Mouse (Mus musculus): ENCODE measurements around the gene Recql5. TPM values are rescaled to one million over a fixed set of nuclear protein-coding genes. Genes with fewer than 3 reads are reported as not detected.

Gene Recql5
- total RNA-seq (2014; rRNA removed), result 11.4 and 14.3 TPM in 2 replicates
- 7.9 and 9.9 TPM in 2 replicates for polyA plus RNA-seq (2015; fragmentation: Nextera tagmentation; extraction: Ambion mirVana)

DNA sequence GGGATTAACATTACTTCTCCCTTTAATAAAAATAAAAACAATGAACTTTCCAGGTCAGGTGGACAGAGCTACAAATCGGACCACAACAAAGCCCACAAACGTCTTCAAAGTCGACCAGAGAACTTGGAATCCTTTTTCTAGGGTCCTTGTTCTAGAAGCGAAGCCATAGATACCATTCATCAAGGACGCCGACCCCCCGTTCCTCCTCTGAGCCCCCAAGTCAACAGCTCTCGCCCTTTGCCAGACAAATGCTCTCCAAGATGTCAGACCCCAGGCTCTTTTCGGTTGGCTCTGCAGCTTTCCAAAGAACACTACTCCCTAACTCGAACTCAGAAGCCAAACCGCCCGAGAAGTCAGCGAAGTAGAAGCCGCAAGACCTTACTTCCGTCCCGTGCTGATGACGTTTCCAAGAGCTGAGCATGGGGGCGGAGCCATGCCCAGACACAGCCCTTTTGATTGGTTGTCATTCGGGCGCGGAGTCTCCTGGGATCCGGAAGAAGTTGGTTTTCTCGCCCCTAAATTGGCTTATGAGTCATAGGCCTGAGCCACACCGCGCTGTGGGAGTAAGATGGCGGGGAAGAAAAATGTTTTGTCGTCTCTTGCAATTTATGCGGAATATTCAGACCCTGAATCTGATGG is at the start of gene Recql5, which contains the start of gene Sap30bp:
TSS of gene Recql5 (minus strand) at position 370 of the 639 bp plus-strand sequence.
TSS of gene Sap30bp (plus strand) at position 175 of the 639 bp plus-strand sequence.
- Histone ChIP-seq H3K4me2 (ENCODE audit: low read depth, low read length) (peak within 1 kb of the TSS; percentile 86), H3K27ac (peak within 1 kb of the TSS; percentile 65; the same call in 1 of the 2 replicates), H3K36me3 (ENCODE audit: insufficient read depth, low read length) (peaks cover 12% of the 10 kb centered on the region; the same call in 1 of the 2 replicates), H3K4me3 (ENCODE audit: low read length) (peak within 1 kb of the TSS; percentile 87), H3K9ac (replicated peaks; ENCODE audit: low read length) (peak within 1 kb of the TSS; percentile 80), H3K9me3 (ENCODE audit: low read length) (no peaks in the 10 kb centered on the region), H3K4me1 (ENCODE audit: insufficient read depth, low read length) (peaks cover 18% of the 10 kb centered on the region), H3K27me3 (ENCODE audit: insufficient read depth, low read length) (no peaks in the 10 kb centered on the region)
- WGBS, result under 1% methylated on average over 28 of the region's 28 CpGs
- no peak for TF ChIP-seq CTCF (IDR thresholded peaks at IDR 0.05; ENCODE audit: low read depth)
- DNase-seq (ENCODE audit: low spot score) (peak; percentile 100), ATAC-seq (peak; percentile 100)

DNA sequence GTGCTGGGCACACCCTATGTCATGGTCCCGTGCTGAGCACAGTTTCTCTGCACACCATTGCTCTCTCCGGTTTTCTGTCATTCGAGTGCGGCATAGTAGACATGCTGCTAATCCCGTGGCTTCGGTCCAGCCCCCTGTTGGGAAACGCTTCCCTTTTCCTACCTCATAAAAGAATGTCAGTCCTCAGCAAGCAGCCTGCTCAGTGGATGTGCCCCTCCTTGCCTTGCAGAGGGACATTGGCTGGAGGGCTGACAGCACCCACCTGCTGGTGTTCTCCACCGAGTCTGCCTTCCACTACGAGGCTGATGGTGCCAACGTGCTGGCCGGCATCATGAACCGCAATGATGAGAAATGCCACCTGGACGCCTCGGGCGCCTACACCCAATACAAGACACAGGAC is 49.2 kb upstream of the Recql5 start:
- H3K27me3 ChIP-seq (ENCODE audit: insufficient read depth, low read length), result no peaks in the 10 kb centered on the region
- 76% methylated on average over 15 of the region's 15 CpGs for WGBS
- H3K27ac ChIP-seq, result no peak overlapping the region
- TF ChIP-seq CTCF (IDR thresholded peaks at IDR 0.05; ENCODE audit: low read depth), result no peak
- H3K9me3 ChIP-seq (ENCODE audit: low read length), result no peaks in the 10 kb centered on the region
- DNase-seq (ENCODE audit: low spot score) (no peak), ATAC-seq (no peak)
- no peaks in the 10 kb centered on the region for H3K36me3 ChIP-seq (ENCODE audit: insufficient read depth, low read length)
- no peak overlapping the region for H3K4me2 ChIP-seq (ENCODE audit: low read depth, low read length)
- no peak overlapping the region for H3K9ac ChIP-seq (replicated peaks; ENCODE audit: low read length)
- no peaks in the 10 kb centered on the region for H3K4me1 ChIP-seq (ENCODE audit: insufficient read depth, low read length)
- no peak overlapping the region for H3K4me3 ChIP-seq (ENCODE audit: low read length)

DNA sequence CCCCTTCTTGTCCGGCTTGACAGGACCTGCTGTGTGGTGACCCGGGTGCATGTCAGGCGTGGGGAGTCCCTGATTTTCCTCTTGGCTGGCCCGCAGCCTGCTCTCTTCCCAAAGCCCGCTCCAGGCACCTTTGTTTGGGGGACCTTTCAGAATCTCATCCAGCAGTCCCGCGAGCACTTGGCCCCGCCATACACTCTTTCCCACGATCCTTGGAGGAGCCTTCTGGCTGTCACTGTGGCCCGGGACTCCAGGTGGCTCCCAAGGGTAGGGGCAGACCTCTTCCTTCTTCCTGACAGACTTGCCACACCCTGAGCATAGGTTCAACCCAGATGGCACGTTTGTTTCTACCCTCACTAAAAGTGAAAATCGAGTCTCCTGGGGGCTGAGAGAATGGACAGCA is 42.3 kb upstream of the Recql5 start:
- H3K4me3 ChIP-seq (ENCODE audit: low read length), result peak overlapping the region; percentile 37

DNA sequence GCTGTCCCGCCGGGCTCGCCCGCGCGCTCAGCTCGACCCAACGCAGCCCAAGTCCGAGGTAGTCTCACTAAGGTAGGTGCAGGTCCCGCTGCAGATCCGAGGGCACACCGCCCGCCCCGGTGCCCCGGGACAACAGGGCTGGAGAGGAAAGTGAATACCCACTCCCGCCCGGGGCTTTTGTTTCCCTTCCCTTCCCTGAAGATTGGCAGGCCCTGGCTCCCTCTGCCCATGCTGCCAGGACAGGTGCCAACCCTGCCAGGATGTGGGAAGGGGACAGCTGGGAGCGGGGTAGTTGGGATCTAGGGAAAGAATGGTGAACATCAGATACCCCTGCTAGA is 41.8 kb upstream of the Recql5 start:
- ATAC-seq, result peak; percentile 55; the same call in 1 of the 2 replicates
- 0 out of 2 replicates have a peak overlapping the region, but pooled peaks have one; percentile 3 for H3K27ac ChIP-seq
- DNase-seq (ENCODE audit: low spot score), result peak; percentile 32

More for the DNA sequence above, 42.3 kb upstream of the Recql5 start:
- Histone ChIP-seq H3K36me3 (ENCODE audit: insufficient read depth, low read length) (no peaks in the 10 kb centered on the region), H3K4me2 (ENCODE audit: low read depth, low read length) (peak overlapping the region; percentile 61), H3K27me3 (ENCODE audit: insufficient read depth, low read length) (peaks cover 7% of the 10 kb centered on the region; the same call in 1 of the 2 replicates), H3K9me3 (ENCODE audit: low read length) (no peaks in the 10 kb centered on the region), H3K9ac (replicated peaks; ENCODE audit: low read length) (no peak overlapping the region), H3K27ac (0 out of 2 replicates have a peak overlapping the region, but pooled peaks have one; percentile 1), H3K4me1 (ENCODE audit: insufficient read depth, low read length) (0 out of 2 replicates have a peak, but pooled peaks cover 3% of the 10 kb centered on the region)
- no peak for TF ChIP-seq CTCF (IDR thresholded peaks at IDR 0.05; ENCODE audit: low read depth)
- DNase-seq (ENCODE audit: low spot score) (no peak), ATAC-seq (no peak)
- 22% methylated on average over 12 of the region's 12 CpGs for WGBS

DNA sequence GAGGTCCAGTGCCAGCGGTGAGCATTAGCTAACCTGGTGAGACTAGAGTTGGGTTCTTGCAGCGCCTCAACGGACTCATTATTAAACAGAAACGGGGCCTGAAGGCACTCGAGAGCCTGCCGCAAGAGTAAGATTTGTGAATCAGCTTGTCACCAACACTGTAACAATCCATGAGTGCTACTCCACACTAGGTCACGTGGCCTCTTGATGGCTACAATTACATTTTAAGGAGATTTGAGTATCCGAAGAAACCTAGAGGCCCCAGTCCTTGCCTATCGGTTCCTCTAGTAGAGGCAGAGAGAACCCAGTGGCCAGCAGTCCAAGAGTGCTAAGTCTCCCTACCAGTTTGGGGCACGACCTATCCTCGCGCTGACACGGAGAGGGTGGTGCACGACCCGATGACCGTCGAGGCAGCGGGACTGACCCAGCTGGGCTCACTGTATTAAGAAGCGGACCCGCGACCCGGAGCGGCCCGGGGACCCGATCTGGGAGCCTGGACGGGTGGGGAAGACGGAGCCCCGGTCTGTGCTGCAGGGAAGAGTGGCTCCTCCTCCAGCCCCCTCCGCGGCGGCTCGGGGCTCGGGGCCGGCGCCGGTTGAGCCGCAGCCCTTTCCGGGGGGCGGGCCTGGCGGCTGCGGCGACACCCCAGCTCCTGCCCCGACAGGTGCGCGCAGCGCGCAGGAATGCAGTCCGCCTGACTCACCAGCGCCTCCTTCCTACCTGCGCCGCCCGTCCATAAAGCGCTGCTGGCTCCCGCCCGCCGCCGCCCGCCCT is 41.2 kb upstream of the Recql5 start, which contains the start of gene Itgb4:
TSS of gene Itgb4 (plus strand) at position 401 of the 774 bp plus-strand sequence.
- Histone ChIP-seq H3K36me3 (ENCODE audit: insufficient read depth, low read length) (no peaks in the 10 kb centered on the region), H3K27ac (0 out of 2 replicates have a peak within 1 kb of the TSS, but pooled peaks have one; percentile 3), H3K4me3 (ENCODE audit: low read length) (peak within 1 kb of the TSS; percentile 37), H3K9ac (replicated peaks; ENCODE audit: low read length) (peak within 1 kb of the TSS; percentile 45), H3K27me3 (ENCODE audit: insufficient read depth, low read length) (peaks cover 7% of the 10 kb centered on the region; the same call in 1 of the 2 replicates), H3K9me3 (ENCODE audit: low read length) (no peaks in the 10 kb centered on the region), H3K4me1 (ENCODE audit: insufficient read depth, low read length) (0 out of 2 replicates have a peak, but pooled peaks cover 3% of the 10 kb centered on the region), H3K4me2 (ENCODE audit: low read depth, low read length) (peak within 1 kb of the TSS; percentile 61)
- WGBS, result 12% methylated on average over 50 of the region's 58 CpGs
- ATAC-seq (peak; percentile 47), DNase-seq (ENCODE audit: low spot score) (peak; percentile 20)
- TF ChIP-seq CTCF (IDR thresholded peaks at IDR 0.05; ENCODE audit: low read depth), result peak; percentile 19; the same call in 1 of the 2 replicates

More for the DNA sequence above, 41.8 kb upstream of the Recql5 start:
- Histone ChIP-seq H3K27me3 (ENCODE audit: insufficient read depth, low read length) (peaks cover 7% of the 10 kb centered on the region; the same call in 1 of the 2 replicates), H3K4me2 (ENCODE audit: low read depth, low read length) (peak overlapping the region; percentile 61), H3K9me3 (ENCODE audit: low read length) (no peaks in the 10 kb centered on the region), H3K9ac (replicated peaks; ENCODE audit: low read length) (peak overlapping the region; percentile 45), H3K36me3 (ENCODE audit: insufficient read depth, low read length) (no peaks in the 10 kb centered on the region), H3K4me1 (ENCODE audit: insufficient read depth, low read length) (0 out of 2 replicates have a peak, but pooled peaks cover 3% of the 10 kb centered on the region), H3K4me3 (ENCODE audit: low read length) (peak overlapping the region; percentile 37)
- no peak for TF ChIP-seq CTCF (IDR thresholded peaks at IDR 0.05; ENCODE audit: low read depth)
- 3% methylated on average over 16 of the region's 18 CpGs for WGBS

DNA sequence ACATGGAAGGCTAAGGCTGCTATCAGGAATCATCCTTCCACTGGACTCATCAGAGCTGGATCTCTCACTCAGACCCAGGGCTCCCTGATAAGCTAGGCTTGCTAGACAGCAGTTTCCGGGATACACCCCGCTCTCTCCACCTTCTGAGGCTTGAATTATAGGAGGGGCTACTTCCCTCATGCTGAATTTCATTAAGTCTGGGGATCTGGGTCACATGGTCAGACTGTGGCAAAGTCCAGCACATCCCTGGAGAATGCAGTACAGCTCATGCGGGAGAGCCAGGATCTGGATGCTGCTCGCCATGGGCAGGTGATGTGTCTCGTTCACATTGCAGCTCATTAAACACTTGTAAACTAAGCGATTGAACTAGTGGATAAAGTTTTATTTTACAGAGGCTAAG is 37.7 kb upstream of the Recql5 start:
- no peaks in the 10 kb centered on the region for H3K9me3 ChIP-seq (ENCODE audit: low read length)
- DNase-seq (ENCODE audit: low spot score) (no peak), ATAC-seq (no peak)
- no peak overlapping the region for H3K9ac ChIP-seq (replicated peaks; ENCODE audit: low read length)
- peaks cover 7% of the 10 kb centered on the region; the same call in 1 of the 2 replicates for H3K27me3 ChIP-seq (ENCODE audit: insufficient read depth, low read length)
- WGBS, result 71% methylated on average over 6 of the region's 6 CpGs
- TF ChIP-seq CTCF (IDR thresholded peaks at IDR 0.05; ENCODE audit: low read depth), result no peak
- H3K4me3 ChIP-seq (ENCODE audit: low read length), result no peak overlapping the region
- H3K27ac ChIP-seq, result no peak overlapping the region
- H3K36me3 ChIP-seq (ENCODE audit: insufficient read depth, low read length), result peaks cover 5% of the 10 kb centered on the region; the same call in 1 of the 2 replicates
- H3K4me1 ChIP-seq (ENCODE audit: insufficient read depth, low read length), result 0 out of 2 replicates have a peak, but pooled peaks cover 3% of the 10 kb centered on the region
- H3K4me2 ChIP-seq (ENCODE audit: low read depth, low read length), result no peak overlapping the region

Data from hindbrain, postnatal 0 days (tissue).